Mouse (Mus musculus) lung, embryonic 16.5 days (tissue): ENCODE data around the gene Nae1. TPM values are rescaled to one million over a fixed set of nuclear protein-coding genes. Genes with fewer than 3 reads are reported as not detected.
"Not testable (repeated sequence)": the region's sequence is repeated elsewhere in the genome, so short reads cannot be mapped to it uniquely, and the experiment has no call there.

Source experiments
- ATAC-seq: fragments of 200-750 bp; cut with Nextera tagmentation; 2 replicates; pipeline ENCODE4 v1.8.0; 2017; ENCODE audit warnings: low read depth, mild to moderate bottlenecking, moderate library complexity
- H3K27ac ChIP-seq: fragments of 300-500 bp; sonication (generic); 2 replicates; pipeline ENCODE4 v1.5.1; 2014; ENCODE audit warnings: mild to moderate bottlenecking, control low read depth, low read length
- H3K27me3 ChIP-seq: fragments of 300-500 bp; sonication (generic); 2 replicates; pipeline ENCODE4 v1.6.1; 2014; ENCODE audit warnings: low read depth, low read length, mixed read lengths; ENCODE audit not compliant: control insufficient read depth, insufficient read depth
- H3K36me3 ChIP-seq: fragments of 300-500 bp; sonication (generic); 2 replicates; pipeline ENCODE4 v1.6.1; 2014; ENCODE audit warnings: low read length; ENCODE audit not compliant: control insufficient read depth, insufficient read depth
- H3K4me1 ChIP-seq: fragments of 300-500 bp; sonication (generic); replicated peaks from 2 replicates; pipeline ENCODE4 v1.6.1; 2014; ENCODE audit warnings: low read length, mixed read lengths; ENCODE audit not compliant: control insufficient read depth, insufficient read depth
- H3K4me2 ChIP-seq: fragments of 300-500 bp; sonication (generic); 2 replicates; pipeline ENCODE4 v1.6.1; 2014; ENCODE audit warnings: low read depth, low read length, control low read depth
- H3K4me3 ChIP-seq: fragments of 300-500 bp; sonication (generic); 2 replicates; pipeline ENCODE4 v1.5.1; 2014; ENCODE audit warnings: mild to moderate bottlenecking, low read length, control low read depth
- H3K9ac ChIP-seq: fragments of 300-500 bp; sonication (generic); 2 replicates; pipeline ENCODE4 v1.6.1; 2014; ENCODE audit warnings: low read length, control low read depth
- H3K9me3 ChIP-seq: fragments of 300-500 bp; sonication (generic); 2 replicates; pipeline ENCODE4 v1.6.1; 2016; ENCODE audit warnings: low read length; ENCODE audit not compliant: control insufficient read depth
- WGBS: fragments of 180-500 bp; shearing (Covaris S2); extraction: QIAGEN DNeasy Blood & Tissue Kit; methylation state at CpG from one replicate; pipeline ENCODE4 v1.1.7; 2014; 5-methylcytosine and 5-hydroxymethylcytosine counted together
- polyA plus RNA-seq: library from polyadenylated mRNA; unstranded; fragments of >200 nt; fragmentation: Nextera tagmentation; extraction: Ambion mirVana; gene quantifications from 2 replicates; pipeline ENCODE4 v1.2.1, GENCODE M21; 2015

Nae1 gene
- polyA plus RNA-seq = 83.9 and 86.7 TPM in 2 replicates

- Histone ChIP-seq H3K36me3 (peaks cover 9% of the 10 kb centered on the region), H3K4me2 (peak within 1 kb of the TSS; percentile 79), H3K4me1 (peaks cover 15% of the 10 kb centered on the region), H3K9ac (peak within 1 kb of the TSS; percentile 97), H3K4me3 (peak within 1 kb of the TSS; percentile 92), H3K27ac (peak within 1 kb of the TSS; percentile 75), H3K9me3 (no peaks in the 10 kb centered on the region), H3K27me3 (peaks cover 9% of the 10 kb centered on the region)
- ATAC-seq = peak; percentile 98
- WGBS = under 1% methylated on average over 65 of the region's 70 CpGs
These were observed at the start of gene Nae1, which contains the start of gene Car7 for GRCm38 (mm10) chr8:104533971-104534778. Nae1 (minus strand) TSS chr8:104534637. Car7 (plus strand) TSS chr8:104534689.

- ATAC-seq, H3K36me3 ChIP-seq, H3K9me3 ChIP-seq, H3K4me2 ChIP-seq, H3K4me3 ChIP-seq, H3K27me3 ChIP-seq, H3K9ac ChIP-seq, H3K4me1 ChIP-seq, H3K27ac ChIP-seq: not testable (repeated sequence)
- 75% methylated on average over 17 of the region's 17 CpGs for WGBS
These were observed 43.2 kb upstream of the Nae1 start for GRCm38 (mm10) chr8:104577606-104578005.

- ATAC-seq = no peak
- no peaks in the 10 kb centered on the region for H3K4me1 ChIP-seq
- 81% methylated on average over 3 of the region's 3 CpGs for WGBS
These were observed 42.4 kb upstream of the Nae1 start for GRCm38 (mm10) chr8:104576820-104577219.

GRCm38 (mm10) chr8:104570436-104571343 is 36.3 kb upstream of the Nae1 start:
- H3K9me3 ChIP-seq = no peaks in the 10 kb centered on the region
- peak; percentile 81 for ATAC-seq
- no peaks in the 10 kb centered on the region for H3K36me3 ChIP-seq
- no peak overlapping the region for H3K27ac ChIP-seq
- H3K4me1 ChIP-seq = peaks cover 2% of the 10 kb centered on the region; the same call in 1 of the 2 replicates
- peak overlapping the region; percentile 77 for H3K4me2 ChIP-seq
- no peaks in the 10 kb centered on the region for H3K27me3 ChIP-seq
- H3K9ac ChIP-seq = peak overlapping the region; percentile 54
- 6% methylated on average over 26 of the region's 26 CpGs for WGBS
- H3K4me3 ChIP-seq = peak overlapping the region; percentile 50

More at GRCm38 (mm10) chr8:104576820-104577219, 42.4 kb upstream of the Nae1 start:
- no peaks in the 10 kb centered on the region for H3K9me3 ChIP-seq
- H3K4me3 ChIP-seq = no peak overlapping the region
- no peaks in the 10 kb centered on the region for H3K27me3 ChIP-seq
- H3K9ac ChIP-seq = no peak overlapping the region
- no peak overlapping the region for H3K27ac ChIP-seq
- H3K36me3 ChIP-seq = no peaks in the 10 kb centered on the region
- no peak overlapping the region for H3K4me2 ChIP-seq

- Histone ChIP-seq H3K4me3 (no peak overlapping the region), H3K27me3 (no peaks in the 10 kb centered on the region), H3K4me1 (peaks cover 2% of the 10 kb centered on the region; the same call in 1 of the 2 replicates), H3K9ac (no peak overlapping the region), H3K27ac (no peak overlapping the region), H3K4me2 (no peak overlapping the region), H3K9me3 (no peaks in the 10 kb centered on the region), H3K36me3 (no peaks in the 10 kb centered on the region)
- 33% methylated on average over 1 of the region's 1 CpGs for WGBS
- ATAC-seq = no peak
These were observed 35.1 kb upstream of the Nae1 start for GRCm38 (mm10) chr8:104569559-104569958.

GRCm38 (mm10) chr8:104565457-104565798 is 31.0 kb upstream of the Nae1 start:
- 92% methylated on average over 5 of the region's 5 CpGs for WGBS
- Histone ChIP-seq H3K4me1 (no peaks in the 10 kb centered on the region), H3K9ac (no peak overlapping the region), H3K36me3 (no peaks in the 10 kb centered on the region), H3K4me2 (no peak overlapping the region), H3K9me3 (no peaks in the 10 kb centered on the region), H3K4me3 (no peak overlapping the region), H3K27me3 (no peaks in the 10 kb centered on the region), H3K27ac (no peak overlapping the region)
- peak; percentile 10; the same call in 1 of the 2 replicates for ATAC-seq

GRCm38 (mm10) chr8:104564633-104565456 is 30.4 kb upstream of the Nae1 start:
- 18% methylated on average over 22 of the region's 22 CpGs for WGBS
- Histone ChIP-seq H3K36me3 (no peaks in the 10 kb centered on the region), H3K4me3 (peak overlapping the region; percentile 8; the same call in 1 of the 2 replicates)

GRCm38 (mm10) chr8:104560731-104561130 is 26.3 kb upstream of the Nae1 start:
- ATAC-seq = no peak

More at GRCm38 (mm10) chr8:104564633-104565456, 30.4 kb upstream of the Nae1 start:
- no peaks in the 10 kb centered on the region for H3K27me3 ChIP-seq
- no peaks in the 10 kb centered on the region for H3K9me3 ChIP-seq
- H3K4me2 ChIP-seq = peak overlapping the region; percentile 20; the same call in 1 of the 2 replicates
- ATAC-seq = peak; percentile 90
- no peak overlapping the region for H3K27ac ChIP-seq
- H3K4me1 ChIP-seq = no peaks in the 10 kb centered on the region
- no peak overlapping the region for H3K9ac ChIP-seq

More at GRCm38 (mm10) chr8:104560731-104561130, 26.3 kb upstream of the Nae1 start:
- Histone ChIP-seq H3K27ac (no peak overlapping the region), H3K4me2 (no peak overlapping the region), H3K9ac (no peak overlapping the region), H3K4me1 (no peaks in the 10 kb centered on the region), H3K27me3 (peaks cover 2% of the 10 kb centered on the region; the same call in 1 of the 2 replicates), H3K4me3 (no peak overlapping the region), H3K36me3 (no peaks in the 10 kb centered on the region), H3K9me3 (no peaks in the 10 kb centered on the region)
